Mouse (Mus musculus): Measurements from ENCODE around the gene Nit1.

Gene Nit1

DNA sequence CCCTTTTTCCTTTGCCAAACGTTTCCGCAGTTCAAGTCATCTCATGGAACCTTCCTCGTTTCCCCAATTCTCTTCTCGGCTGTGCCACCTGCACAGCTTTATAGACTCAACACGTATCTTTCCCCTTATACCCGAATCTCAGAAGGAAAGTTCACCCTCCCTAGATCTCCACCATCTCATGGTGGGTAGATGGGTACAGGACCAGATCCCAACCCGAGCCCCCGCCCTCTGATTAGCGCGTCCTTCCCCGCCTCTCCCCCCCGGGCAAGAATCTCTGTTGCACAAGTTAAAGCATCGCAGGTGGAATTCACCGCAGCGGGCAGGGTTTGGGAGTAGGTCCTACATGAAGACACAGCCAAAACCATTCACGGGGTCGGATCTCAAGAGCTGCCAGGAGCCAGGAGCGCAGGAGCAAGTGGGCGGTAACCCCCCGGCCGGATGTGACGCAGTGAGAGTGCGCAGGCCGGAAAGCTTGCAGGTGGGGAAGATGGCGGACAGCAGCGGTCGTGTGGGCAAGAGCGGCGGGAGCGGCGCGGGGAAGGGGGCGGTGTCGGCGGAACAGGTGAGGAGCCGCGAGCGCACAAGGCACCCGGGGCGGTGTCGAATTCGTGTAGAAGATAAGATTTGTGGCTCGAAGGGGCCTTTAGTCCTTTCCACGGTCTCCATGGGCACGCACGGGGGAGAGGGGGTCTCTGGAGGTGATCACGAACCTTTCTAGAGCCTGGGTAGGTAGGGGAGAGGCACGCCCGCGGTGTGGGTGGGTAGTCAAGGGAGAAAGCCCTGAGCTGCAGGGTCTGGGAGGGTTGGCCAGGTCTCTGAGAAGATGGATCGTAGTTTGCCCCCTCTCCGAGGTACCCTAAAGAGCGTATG lies at the start of gene Nit1, which contains the start of gene Pfdn2:
TSS of gene Nit1 (minus strand) at position 422 of the 870 bp plus-strand sequence.
TSS of gene Pfdn2 (plus strand) at position 446 of the 870 bp plus-strand sequence.
- peak; percentile 91 for DNase-seq (ENCODE audit: low read depth)

DNA sequence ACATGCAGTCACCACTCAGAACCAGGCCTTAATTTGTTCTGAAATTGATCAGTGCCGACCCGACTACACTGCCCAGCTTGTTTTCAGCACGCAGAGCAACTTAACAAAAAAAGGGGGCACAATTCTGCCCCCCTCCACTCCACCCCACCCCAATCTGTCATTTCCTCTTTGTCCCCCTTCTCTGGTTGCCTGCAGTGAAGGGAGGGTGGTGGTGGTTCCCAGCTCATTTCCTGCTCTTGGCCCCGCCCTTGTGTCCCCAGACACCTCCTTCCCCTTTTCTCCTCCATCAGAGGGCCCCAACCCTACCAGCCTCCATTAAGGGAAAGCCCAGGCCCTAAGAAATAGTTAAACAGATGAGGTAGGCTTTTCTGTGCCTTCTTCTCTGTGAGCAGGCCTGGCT lies 44.7 kb upstream of the Nit1 start:
- peak; percentile 87 for DNase-seq (ENCODE audit: low read depth)

DNA sequence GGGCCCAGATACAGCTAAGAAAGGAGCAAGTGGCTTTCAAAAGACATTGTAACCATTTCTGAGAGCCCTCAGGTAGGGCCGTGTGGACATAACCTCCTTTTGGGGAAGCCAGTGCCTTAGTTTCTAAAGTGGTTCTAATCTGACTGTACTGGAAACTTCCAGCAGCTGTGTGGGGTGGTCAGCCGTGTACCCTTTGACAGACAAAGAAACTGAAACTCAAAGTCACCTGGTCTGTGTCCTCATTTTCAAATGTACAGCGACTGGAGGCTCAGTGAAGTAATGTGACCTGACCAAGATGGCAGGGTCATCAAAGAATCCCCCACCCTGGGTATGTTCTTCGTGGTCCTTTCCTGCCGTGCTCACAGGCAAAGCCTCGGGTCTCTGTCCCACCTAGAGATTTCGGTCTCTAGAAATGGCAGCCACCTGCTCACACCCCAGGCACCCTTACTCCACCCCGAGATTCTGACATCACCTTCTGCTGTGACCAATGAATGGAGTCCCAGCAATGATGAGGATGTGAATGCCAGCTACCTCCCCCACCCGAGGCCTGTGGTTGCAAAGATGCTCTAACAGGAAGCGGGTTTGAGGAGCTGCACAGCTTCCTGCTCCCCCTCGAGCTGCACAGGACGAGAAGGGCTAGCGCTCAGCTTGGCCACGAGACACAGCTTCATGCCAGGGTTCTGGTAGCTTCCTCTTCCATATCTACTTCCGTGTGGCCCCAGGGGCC lies 43.1 kb upstream of the Nit1 start, which contains the start of gene Arhgap30:
TSS of gene Arhgap30 (plus strand) at position 579 of the 727 bp plus-strand sequence.
- DNase-seq (ENCODE audit: low read depth) = peak; percentile 96

DNA sequence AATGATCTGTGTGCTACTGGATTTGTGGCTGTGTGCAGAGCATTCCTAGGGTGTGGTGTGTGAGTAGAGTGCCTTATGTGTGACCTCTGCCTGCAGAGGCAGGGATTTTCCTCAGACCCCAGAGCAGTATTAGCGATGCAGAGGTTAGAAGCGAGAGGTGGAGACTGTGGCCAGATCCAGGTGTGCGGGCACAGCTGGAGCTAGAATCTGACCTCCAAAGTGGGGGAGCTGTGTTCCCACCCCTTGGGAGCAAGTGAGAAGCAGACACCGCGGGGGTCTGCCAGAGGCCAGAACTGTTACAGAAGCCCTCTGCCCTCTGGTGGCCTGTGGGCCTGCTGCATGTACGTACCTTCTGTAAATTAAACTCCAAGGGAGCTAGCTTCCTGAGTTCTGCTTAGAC lies 41.7 kb upstream of the Nit1 start:
- peak; percentile 68 for DNase-seq (ENCODE audit: low read depth)

DNA sequence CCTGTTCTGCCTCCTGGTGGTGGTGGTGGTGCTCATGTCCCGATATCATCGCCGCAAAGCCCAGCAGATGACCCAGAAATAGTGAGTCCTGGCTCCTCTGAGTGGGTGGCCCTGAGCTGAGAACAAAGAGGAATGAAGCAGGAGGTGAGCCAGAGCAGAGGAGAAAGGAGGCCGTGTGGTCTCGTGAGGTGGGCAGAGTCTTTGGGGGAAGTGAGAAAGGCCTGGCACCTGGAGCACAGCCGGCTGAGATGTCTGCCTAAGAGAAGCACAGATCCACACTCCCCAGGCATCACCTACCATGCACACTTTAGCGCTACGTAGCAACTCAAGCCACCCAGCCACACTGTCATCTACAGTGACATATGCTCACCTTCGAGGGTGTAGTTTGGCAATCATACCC lies 39.7 kb upstream of the Nit1 start:
- no peak for DNase-seq (ENCODE audit: low read depth)

DNA sequence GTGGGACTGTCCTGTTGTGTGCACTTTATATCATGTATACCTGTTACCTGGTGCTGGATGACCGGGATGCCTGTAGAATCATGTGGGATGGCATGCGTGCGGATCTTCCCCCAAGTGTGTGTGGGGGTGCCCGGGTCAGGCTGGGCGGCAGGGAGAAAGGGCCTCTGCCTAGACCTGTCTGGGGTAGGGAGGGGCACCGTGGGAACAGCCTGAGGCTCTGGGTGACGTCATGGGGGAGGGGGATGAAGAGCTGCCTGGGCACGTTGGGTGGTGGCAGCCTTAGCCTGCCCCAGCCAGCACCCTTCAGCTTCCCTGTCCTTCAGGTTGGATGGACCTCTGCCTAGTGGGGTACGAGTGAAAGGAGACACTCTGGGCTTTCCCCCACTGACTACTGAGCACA lies 38.9 kb upstream of the Nit1 start:
- no peak for DNase-seq (ENCODE audit: low read depth)

DNA sequence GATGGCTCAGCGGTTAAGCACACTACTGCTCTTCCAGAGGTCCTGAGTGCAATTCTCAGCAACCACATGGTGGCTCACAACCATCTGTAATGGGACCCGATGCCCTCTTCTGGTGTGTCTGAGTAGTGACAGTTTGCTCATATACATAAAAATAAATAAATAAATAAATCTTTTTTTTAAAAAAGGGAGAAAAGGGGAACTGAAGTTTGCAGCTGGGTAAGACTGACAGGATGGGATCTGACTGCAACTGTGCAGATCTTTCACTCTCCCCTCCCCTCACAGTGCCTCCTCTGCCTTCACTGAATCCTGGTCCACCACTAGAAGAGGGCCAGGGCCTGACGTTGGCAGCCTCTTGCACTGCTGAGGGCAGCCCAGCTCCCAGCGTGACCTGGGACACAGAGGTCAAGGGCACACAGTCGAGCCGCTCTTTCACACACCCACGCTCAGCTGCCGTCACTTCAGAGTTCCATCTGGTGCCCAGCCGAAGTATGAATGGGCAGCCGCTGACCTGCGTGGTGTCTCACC lies 36.7 kb upstream of the Nit1 start:
- no peak for DNase-seq (ENCODE audit: low read depth)

DNA sequence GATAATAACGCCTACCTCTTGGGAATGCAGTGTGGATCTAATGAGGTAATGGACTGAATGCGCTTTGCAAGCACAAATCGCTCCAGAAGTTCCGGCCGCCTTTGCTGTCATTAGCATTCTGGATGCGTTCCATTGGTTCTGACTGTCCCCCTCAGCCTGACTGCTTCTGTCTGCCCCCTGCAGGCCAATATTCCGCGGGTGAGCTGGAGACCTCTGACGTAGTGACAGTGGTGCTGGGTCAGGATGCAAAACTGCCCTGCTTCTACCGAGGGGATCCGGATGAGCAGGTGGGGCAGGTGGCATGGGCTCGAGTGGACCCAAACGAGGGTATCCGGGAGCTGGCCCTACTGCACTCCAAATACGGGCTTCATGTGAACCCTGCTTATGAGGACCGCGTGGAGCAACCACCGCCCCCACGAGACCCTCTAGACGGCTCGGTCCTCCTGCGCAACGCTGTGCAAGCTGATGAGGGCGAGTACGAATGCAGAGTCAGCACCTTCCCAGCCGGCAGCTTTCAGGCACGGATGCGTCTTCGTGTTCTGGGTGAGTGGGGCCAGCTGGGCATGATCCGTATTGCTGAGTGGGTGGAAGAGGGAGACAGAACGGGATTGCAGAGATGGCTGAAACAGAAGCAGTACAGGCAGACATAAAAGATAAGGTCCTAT lies 34.6 kb upstream of the Nit1 start:
- peak; percentile 85 for DNase-seq (ENCODE audit: low read depth)

DNA sequence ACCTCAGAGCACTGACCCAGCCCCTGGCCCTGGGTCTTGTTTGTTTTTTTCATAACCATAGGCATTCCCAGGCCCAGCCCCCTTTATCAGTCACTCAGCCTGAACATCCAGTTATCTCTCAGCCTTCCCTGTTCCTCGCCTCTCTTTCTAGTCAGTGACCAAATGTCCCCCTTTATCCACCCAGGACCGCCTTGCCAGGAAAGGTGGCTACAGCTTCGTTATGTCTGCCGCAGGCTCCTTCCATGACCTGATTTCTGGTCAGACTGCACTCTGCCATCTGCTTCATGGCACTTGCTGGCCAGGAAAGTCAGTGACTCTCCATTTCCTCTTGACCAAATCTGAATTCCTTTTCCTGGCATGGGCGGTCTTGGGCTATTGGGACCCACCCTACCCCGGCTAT lies 32.9 kb upstream of the Nit1 start:
- no peak for DNase-seq (ENCODE audit: low read depth)

DNA sequence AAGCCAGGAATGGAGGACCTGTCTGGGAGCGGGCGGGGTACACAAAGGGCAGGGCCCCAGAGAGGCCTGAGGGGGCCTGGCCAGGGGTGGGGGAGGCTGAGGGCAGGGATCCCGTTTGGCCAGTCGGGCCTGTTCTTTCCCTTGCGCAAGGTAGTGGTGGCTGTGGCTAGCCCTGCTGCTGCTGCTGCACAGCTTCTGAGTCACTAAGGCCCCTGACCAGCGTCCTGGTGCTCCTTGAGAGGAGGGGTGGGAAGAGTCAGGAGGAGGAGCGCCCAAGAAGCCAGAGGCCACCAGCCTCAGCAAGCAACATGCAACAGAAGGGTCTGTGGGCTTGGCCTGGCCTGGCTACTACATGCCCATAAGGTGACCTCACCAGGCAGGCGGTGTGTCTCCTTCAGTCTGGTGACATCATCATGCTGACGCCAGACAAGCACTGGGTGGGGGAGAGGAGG lies 30.2 kb upstream of the Nit1 start:
- no peak for DNase-seq (ENCODE audit: low read depth)

DNA sequence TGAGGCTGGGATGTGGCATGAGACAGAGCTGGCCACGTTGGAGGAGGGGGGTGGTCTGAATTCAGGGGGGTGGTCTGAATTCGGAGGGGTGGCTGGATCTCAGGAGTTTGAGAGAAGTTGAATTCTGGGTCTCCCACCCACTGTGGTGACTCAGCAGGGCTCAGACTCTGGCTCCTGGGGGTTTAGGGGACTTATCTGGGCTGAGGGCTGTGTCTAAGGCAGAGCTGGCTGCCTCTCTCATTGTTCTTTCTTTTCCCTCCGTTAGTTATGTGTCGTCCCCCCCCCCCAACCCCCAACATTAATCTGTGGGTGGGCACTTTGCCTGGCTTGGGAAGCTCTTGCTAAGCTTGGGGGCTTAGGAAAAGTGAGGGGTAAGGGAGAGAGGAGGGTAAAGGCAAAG lies 28.5 kb upstream of the Nit1 start:
- no peak for DNase-seq (ENCODE audit: low read depth)

DNA sequence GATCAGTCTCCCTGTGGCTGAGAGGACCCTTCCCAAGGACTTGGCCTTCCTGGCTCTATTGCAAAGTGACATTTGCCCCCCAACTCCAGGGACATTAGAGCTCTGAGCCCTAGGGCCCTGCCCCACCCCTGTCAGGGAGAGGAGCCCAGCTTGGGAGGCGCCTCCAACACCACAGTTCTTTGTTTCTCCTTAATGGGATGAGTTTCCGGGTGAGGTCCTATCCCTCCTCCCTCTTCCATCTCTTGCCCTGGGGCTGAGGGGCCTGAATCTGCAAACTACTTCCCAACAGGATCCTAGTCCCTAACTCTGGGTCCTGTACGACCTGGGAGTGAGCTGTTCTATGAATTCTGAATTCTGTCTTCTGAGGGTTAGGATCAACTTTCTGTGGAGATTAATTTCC lies 27.4 kb upstream of the Nit1 start:
- no peak for DNase-seq (ENCODE audit: low read depth)

DNA sequence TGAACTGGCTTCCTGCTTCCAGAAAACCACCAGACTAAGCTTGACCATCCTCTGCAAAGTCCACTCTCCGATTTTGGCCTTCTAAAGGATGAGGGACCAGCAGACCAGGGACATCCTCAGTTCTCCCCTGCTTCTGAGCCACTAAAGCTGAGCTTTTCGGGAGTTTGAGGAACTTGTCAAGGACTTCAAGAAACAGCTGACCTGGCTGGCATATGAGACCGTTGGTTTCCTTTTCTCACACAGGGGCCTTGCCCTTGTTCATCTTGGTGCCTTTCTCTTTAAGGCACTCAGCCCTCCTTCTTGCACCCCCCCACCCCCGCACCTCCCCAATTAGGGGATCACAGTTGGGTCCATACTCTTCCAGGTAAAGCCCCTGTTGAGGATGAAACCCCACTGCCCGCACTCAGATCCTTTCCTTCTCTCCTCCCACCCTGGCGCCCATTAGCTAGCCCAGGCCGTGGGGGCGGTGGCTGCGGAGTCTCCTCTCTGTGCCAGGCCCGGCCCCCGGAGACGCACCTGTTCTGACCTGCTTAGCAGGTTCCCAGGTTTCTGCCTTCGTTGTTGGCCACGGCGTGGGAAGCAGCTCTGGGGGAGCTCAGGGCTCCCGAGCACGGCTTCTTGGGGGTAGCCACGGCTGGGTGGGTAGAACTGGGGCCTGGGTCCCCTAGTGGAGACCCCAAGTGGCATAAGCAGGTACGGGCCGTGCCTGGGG lies 24.6 kb upstream of the Nit1 start, which contains the start of gene Nectin4:
TSS of gene Nectin4 (plus strand) at position 255 of the 712 bp plus-strand sequence.
- DNase-seq (ENCODE audit: low read depth) = no peak

DNA sequence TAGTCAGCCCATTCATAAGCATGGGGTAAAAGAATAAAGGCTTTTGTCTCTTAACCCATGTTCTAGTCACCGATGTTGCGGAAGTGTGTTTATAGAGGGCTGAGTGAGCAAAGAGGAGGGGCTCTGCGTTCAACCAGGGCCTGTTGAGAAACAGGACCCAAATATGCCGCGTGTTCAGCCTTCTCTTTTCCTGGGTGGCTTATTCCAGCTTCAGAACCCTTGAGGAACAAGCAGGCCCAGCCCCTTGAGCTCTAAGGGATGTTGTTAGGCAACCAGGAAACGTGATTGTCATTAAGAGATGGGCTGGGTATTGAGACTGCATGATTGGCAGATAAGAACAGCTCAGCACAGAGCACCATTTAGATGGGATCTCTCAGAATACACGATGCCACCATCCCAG lies 20.5 kb upstream of the Nit1 start:
- no peak for DNase-seq (ENCODE audit: low read depth)

DNA sequence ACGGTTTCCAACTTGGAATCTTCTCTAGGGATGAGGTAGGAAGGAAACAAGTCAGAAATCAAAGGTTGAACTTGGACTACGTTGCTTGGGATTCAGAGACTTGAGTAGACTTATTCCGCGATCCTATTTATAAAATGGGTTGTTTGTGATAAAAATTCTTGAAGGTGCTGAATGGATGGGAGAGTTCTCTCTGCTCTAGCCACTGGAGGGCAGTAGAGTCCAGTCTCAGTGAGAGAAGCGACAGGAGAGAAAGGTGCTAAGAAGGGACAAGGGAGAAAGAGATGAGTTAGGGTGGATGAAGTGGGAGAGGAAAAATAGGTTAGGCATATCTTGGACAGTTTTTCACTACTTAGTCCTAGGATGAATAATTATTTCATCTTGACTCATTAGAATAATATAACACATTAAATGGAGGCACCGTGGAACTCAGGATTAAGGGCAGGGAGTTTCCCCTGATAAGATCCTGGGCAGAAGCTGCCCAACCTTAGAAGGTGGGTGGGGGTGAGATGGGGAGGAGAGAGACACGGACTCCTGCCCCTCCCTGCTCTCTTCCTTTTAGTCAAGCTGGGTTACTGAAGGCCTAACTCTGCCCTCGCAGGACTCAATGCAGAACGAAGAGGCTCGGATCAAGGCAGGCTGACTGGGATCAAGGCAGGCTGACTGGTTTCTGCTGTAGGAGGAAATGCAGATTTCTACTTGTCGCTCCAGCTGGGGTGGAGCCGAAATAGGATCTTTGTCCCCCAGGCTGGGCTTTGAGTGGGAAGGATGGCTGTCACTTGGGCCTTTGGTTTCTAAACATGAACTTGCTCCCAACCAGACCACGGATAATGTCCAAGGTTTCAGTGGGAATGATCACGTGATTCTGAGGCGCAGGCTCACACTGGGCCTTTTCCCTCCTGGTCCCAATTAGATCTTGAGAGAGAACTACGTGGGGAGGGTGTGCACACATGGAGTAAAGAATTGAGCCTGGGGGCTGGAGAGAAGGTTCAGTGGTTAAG lies 16.0 kb upstream of the Nit1 start:
- peak; percentile 91 for DNase-seq (ENCODE audit: low read depth)

DNA sequence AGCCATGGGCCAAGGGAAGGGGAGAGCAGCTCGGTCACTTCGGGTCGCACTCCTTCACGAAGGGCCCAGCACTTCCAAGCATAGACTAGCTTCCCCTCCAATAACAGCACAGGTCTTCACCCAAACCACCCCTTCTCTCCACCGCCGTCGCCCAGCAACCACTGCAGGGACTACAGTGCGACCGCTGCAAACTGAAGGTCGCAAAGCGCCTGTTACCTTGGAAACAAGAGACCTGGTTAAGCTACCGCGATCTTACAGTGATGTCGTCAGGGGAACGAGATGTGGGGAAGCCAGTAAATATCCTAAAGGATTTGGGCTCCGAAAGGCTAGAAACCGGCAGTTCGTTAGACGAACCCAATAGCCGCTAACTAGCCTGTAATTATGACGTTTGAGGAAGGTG lies 15.2 kb upstream of the Nit1 start, which contains the start of gene Klhdc9:
TSS of gene Klhdc9 (minus strand) at position 143 of the 400 bp plus-strand sequence.
- peak; percentile 91 for DNase-seq (ENCODE audit: low read depth)

DNA sequence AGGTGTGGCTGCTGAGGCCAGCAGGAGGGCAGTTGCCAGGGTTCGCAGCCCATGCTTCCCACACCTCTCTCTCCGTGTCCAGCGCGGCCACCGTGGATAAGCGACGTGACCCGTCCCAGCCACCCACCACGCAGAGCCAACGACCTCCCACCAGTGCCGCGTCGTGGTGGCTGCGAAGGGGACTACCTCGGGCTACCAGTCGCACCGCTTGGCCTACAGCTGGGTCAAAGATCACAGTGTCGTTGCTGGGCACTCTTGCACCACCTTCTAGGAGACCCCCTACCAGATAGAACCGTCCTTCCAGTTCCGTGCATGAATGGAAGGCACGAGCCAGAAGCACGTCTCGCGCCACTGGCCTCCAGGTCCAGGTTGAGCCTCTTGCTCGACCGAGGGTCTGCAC lies 14.8 kb upstream of the Nit1 start:
- DNase-seq (ENCODE audit: low read depth) = no peak

DNA sequence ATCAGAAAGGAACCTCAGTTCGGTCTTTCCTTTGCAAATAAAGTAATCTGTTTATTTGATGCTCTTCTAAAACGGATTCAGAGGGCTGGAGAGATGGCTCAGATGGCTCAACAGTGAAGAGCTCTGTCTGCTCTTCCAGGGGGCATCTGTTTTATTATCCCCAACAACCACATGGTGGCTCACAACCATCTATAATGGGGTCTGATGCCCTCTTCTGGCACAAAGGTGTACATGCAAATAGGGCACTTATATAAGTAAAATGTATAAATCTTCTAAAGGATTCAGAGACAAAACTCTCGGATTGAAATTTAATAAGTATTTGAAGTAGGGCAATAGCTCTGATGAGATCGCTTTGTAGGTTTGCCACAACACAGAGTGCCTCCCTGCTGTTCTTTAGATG lies 13.0 kb upstream of the Nit1 start:
- DNase-seq (ENCODE audit: low read depth) = peak; percentile 79

DNA sequence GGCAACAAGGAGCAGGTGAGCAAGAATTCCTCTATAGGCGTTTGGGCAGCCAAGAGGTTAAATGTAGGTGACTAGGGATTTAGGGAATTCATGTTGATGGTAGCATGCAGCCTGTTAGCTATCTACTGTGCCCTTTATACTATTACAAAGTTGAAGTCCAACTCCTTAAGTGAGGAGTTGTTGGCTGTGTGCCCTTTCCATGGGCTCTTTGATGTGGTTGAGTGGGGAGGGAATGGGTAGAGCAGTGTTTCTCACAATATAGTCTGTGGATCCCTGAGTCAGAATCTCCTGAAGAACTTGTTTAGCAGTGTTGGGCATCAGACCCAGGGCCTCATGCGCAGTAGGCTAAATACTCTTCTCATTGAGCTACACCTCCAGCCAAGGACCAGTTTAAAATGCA lies 11.4 kb upstream of the Nit1 start:
- no peak for DNase-seq (ENCODE audit: low read depth)

DNA sequence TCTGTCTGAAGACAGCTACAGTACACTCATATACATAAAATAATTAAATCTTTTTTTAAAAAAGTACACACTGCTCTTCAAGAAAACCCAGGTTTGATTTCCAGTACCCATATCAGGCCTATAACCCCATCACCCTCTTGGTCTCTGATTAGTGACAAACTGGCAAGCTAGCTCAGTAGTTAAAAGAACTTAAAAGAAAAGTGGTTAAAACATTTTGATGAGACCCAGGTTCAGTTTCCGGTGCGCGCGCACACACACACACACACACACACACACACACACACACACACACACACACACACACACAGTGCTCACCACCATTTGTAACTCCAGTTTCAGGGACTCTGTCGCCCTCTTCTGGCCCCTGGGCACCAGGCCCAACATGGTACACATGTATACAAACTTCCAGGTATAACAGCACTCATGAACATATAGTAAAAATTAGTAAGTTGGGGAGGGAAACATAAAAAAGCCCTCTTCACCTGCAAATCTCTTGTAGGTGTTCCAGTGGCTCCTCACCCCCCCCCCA lies 10.4 kb upstream of the Nit1 start:
- peak; percentile 93 for DNase-seq (ENCODE audit: low read depth)

All from naive thymus-derived CD4-positive, alpha-beta T cell, adult 2 months (primary cell).